Mouse (Mus musculus) CD4-positive, CD25-positive, alpha-beta regulatory T cell, adult 2 months (primary cell): Measurements from ENCODE around the gene Vars2.

Experiments used
- DNase-seq: peaks from one replicate; pipeline ENCODE4 v3.0.0-alpha.2; 2012; ENCODE audit warnings: low read depth, low spot score

The Vars2 gene

GRCm38 (mm10) chr17:35693906-35694305, 26.5 kb upstream of the Vars2 start:
- DNase-seq, result no peak

DNA sequence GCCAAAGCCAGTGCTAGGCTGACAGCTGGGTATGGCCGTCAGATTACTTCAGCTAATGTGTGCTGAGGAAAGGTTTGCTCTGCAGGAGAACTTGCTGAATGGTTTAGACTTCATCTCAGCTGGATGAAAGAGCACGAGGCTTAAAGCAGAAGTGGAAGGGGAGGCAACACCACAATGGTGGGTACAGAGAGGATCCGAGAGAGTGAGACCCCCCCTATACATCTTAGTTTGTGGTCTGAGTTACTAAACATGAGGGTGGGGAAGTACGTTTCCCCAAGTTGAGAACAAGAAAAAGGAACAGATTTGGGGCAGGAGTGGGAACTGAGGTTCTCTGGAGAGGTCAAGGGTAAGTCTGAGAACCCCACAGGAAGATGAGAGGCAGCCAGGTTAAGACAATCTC, 25.0 kb upstream of the Vars2 start:
- no peak for DNase-seq

- no peak for DNase-seq
Measured at GRCm38 (mm10) chr17:35691811-35692210, 24.4 kb upstream of the Vars2 start.

- DNase-seq, result no peak
Measured at GRCm38 (mm10) chr17:35689936-35690645, 22.7 kb upstream of the Vars2 start.

- DNase-seq, result no peak
Measured at GRCm38 (mm10) chr17:35688347-35689175, 21.2 kb upstream of the Vars2 start.

DNA sequence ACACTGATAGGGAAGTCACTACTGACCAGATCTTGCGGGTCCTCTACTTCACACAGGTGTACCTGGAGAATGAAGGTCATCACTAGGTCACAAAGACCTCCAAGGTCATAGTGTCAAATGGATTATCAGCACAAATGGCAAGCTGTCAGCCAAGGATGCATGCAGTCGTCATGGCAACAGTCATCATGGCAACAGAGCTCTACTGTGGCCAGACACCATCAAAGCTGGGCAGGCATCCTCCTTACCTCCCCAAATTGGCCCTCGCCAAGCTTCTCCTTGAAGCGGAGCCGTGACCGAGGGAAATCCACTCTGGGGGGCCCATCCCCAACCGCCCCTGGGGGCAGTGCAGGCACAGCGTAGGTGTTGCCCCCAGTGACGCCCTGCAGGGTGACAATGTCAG, 17.7 kb upstream of the Vars2 start:
- no peak for DNase-seq

DNA sequence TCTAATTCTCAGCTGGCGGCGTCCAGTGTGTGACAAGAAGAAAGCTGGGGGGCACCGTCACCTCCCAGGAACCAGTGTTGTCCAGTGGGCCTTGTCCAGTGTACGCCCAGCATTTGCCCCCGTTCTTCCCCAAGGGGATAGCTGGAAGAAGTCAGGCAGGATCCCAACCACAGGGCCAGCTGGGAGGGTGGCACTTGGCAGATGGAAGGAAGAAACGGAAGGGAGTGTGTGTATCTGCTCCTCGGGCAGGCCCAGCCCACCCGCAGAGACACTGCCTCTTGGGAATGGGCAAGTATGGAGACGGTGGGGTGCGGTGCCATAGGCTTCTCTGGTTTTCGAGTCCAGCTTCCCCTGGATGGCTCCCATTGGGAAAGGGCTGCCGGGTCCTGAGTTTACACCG, 14.6 kb upstream of the Vars2 start:
- no peak for DNase-seq

DNA sequence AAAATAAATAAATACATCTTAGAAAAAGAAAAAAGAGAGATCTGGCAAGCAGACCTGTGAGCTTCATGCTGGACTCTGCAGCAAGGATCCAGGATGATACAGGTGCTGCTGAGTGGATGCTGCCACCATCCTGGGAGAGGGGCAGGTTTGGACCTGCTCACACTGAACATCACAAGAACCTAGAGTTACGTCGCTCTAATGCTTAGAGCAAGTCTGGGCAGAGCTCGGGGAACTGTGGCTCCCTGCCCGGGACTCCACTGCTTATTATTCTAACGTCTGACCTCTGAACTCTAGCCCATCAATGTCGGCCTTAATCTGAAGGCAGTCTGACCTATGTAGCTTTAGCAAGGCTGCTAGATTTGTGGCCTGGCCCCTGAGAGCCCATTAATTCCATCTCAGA, 13.2 kb upstream of the Vars2 start:
- DNase-seq, result no peak

GRCm38 (mm10) chr17:35673416-35674035, 6.1 kb upstream of the Vars2 start, which contains the start of gene Gtf2h4:
Gtf2h4 (minus strand) TSS chr17:35673739.
- DNase-seq, result peak; percentile 95

GRCm38 (mm10) chr17:35672527-35672926, 5.1 kb upstream of the Vars2 start:
- no peak for DNase-seq

GRCm38 (mm10) chr17:35671846-35672245, 4.5 kb upstream of the Vars2 start:
- DNase-seq, result no peak

- DNase-seq, result no peak
Measured at GRCm38 (mm10) chr17:35669731-35670130, 2.3 kb upstream of the Vars2 start.

DNA sequence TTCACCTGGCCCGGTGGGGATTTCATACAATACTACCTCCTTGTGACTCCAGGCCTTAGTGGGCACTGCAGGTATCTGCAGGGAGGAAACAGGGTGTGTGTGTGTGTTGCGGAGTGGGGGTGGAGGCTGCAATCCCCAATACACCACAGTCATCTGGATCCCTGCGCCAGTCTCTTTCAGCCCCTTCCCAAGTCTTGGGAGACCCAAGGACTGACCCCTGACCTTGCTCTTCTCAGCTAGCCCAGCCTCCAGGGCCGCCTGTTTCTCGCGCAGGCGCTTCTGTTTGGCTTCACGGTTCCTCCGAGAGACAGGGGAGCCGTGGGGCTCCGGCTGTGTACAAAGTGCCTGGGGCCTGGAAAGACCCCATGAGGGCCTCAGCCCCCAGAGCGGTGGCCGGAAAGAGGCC, 538 bp downstream of the Vars2 start:
- DNase-seq, result peak; percentile 39

GRCm38 (mm10) chr17:35665957-35666515, 1.4 kb downstream of the Vars2 start:
- DNase-seq, result peak; percentile 56

DNA sequence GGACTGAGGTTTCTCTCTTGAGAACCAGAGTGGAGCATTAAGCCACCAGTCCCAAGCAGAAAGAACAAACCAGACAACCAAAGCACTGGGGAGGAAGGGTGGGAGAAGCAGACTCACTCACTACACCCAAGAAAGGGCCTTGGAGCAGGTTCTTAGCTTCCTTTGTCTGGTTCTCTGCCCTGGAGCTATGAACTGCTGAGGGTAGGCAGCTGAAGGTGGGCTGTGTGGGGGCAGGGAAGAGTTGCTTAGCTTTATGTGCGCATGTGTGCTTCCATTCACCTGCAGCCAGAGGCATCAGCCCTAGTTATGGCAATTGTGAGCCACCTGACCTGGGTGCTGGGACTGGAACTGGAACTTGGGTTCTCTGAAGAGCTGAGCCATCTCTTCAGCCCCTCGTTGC, 14.3 kb downstream of the Vars2 start:
- no peak for DNase-seq

- no peak for DNase-seq
Measured at GRCm38 (mm10) chr17:35649429-35649828, 18.0 kb downstream of the Vars2 start.

DNA sequence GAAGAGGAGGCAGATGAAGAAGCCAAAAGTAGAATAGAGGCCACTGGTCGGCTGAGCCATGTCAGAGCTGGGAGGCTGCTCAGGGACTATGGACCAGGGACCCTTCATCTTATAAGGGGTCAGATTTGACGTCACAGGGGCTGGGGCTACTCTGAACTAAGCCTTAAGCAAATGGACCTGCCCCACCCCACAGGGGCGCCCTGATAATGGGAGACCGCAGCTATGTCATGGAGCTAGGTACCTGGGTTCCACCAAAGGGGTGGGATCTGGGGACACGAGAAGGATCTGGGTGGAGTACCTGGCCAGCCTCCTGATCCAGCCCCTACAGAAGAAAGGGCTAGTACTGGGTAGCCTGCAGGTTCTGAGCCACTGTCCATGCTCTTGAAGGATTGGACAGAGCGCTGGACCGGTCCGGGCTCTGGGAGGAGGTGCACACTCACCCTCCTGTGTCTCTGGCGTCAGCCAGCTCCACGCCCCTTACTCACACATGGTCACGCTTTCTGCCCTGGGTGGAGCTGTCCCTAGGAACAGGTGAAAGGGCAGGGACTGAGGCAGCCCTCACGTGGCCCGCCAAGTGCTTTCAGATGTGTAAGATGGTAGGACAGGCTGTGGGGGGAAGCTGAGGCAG, 23.7 kb downstream of the Vars2 start, which contains the start of gene Mucl3:
TSS of gene Mucl3 (minus strand) at position 87 of the 628 bp plus-strand sequence.
- DNase-seq, result no peak

GRCm38 (mm10) chr17:35639352-35639751, 28.0 kb downstream of the Vars2 start:
- DNase-seq, result no peak

GRCm38 (mm10) chr17:35638475-35639190, 28.8 kb downstream of the Vars2 start:
- DNase-seq, result peak; percentile 88

- DNase-seq, result peak; percentile 66
Measured at GRCm38 (mm10) chr17:35636363-35636762, 31.0 kb downstream of the Vars2 start.

DNA sequence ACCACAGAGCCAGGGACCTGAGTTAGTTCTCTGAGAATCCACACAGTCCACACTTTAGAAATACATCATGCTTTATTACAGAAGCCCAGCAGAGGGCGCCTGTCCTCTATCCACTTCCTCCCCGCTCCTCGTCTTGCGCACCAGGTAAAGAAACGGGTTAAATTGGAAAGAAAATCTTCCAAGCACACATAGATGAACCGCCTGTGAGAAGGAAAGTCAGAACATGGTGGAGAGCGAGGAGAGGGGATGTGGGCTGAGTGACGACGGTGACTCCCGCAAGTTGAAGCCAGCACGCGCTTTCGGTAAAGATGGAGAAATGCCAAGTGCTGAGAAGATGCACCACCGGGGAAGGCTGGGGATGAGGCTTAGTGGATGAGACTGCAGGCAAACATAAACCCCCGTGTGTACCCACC, 31.7 kb downstream of the Vars2 start:
- DNase-seq, result peak; percentile 87
